19 mouse cellular contexts compared by ENCODE assay signal in genomic region chr1:92006666-92007065, GRCm38 (mm10).
A peak's percentile ranks its signal among the peaks of the same experiment; 100 is the strongest.
DNase-seq lines count a peak whose midpoint lies in the region; ATAC-seq and TF ChIP-seq lines count a peak whose summit lies in the region.
"Had no signal": no experiment of that assay in that cellular context is flagged by ENCODE, and none has a peak within 500 bp of the region (broad histone marks: within the 10 kb centered on the region; RNA-seq: fewer than 3 reads in every experiment).

No protein-coding gene starts in this region.

- no peak overlapping the region for H3K27ac ChIP-seq in kidney, postnatal 0 days
- H3K27ac ChIP-seq: embryonic facial prominence, embryonic 10.5 days; heart, embryonic 15.5 days; left cerebral cortex, adult 2 months; limb, embryonic 12.5 days; liver, embryonic 14.5 days; stomach, embryonic 15.5 days had no signal

- no peak overlapping the region for H3K9ac ChIP-seq in kidney, postnatal 0 days (ENCODE audit: low read depth, low read length)
- H3K9ac ChIP-seq: heart, embryonic 15.5 days; limb, embryonic 12.5 days; liver, embryonic 14.5 days; stomach, embryonic 15.5 days had no signal

- DNase-seq in kidney, postnatal 0 days (ENCODE audit: low spot score), result no peak
- DNase-seq in kidney, postnatal 25 days, result no peak
- peak; percentile 27 for DNase-seq in 416B (ENCODE audit: low read depth)
- peak; percentile 36 for DNase-seq in CD4-positive helper T cell, adult 2 months (ENCODE audit: low read depth, low spot score)
- no peak for DNase-seq in B cell, adult 2 months
- no peak for DNase-seq in adrenal gland, adult 2 months
- DNase-seq: cerebellum, postnatal 25 days; gastrocnemius, adult 2 months; right cerebral cortex, adult 18-20 months had no signal

- no peaks in the 10 kb centered on the region for H3K27me3 ChIP-seq in kidney, postnatal 0 days (ENCODE audit: insufficient read depth, low read length)
- H3K27me3 ChIP-seq: heart, embryonic 15.5 days; limb, embryonic 12.5 days; stomach, embryonic 15.5 days had no signal

- no peaks in the 10 kb centered on the region for H3K4me1 ChIP-seq in kidney, postnatal 0 days (replicated peaks; ENCODE audit: insufficient read depth, low read length)
- H3K4me1 ChIP-seq: embryonic facial prominence, embryonic 10.5 days had no signal

- H3K36me3 ChIP-seq in kidney, postnatal 0 days (ENCODE audit: insufficient read depth, low read length), result 0 out of 2 replicates have a peak, but pooled peaks cover under 1% of the 10 kb centered on the region
- H3K36me3 ChIP-seq: heart, embryonic 15.5 days; stomach, embryonic 15.5 days had no signal

- WGBS in kidney, postnatal 0 days, result 63% methylated on average over 1 of the region's 1 CpGs

- no peak for ATAC-seq in kidney, postnatal 0 days (replicated peaks; ENCODE audit: low FRiP score, low read depth)
- ATAC-seq in inflammation-experienced regulatory T-cells, adult 6 months, result peak; percentile 65
- ATAC-seq: forebrain, embryonic 16.5 days; lung, postnatal 0 days; midbrain, embryonic 16.5 days had no signal

- no peak overlapping the region for H3K4me3 ChIP-seq in kidney, postnatal 0 days (replicated peaks; ENCODE audit: low read depth, low read length)
- H3K4me3 ChIP-seq: embryonic facial prominence, embryonic 10.5 days; gastrocnemius, adult 2 months; heart, embryonic 15.5 days; left cerebral cortex, adult 2 months; limb, embryonic 12.5 days; stomach, embryonic 15.5 days had no signal

- H3K4me2 ChIP-seq in kidney, postnatal 0 days (ENCODE audit: low read length), result no peak overlapping the region
- H3K4me2 ChIP-seq: heart, embryonic 15.5 days; limb, embryonic 12.5 days; stomach, embryonic 15.5 days had no signal

- H3K9me3 ChIP-seq in kidney, postnatal 0 days (replicated peaks; ENCODE audit: low read length), result no peaks in the 10 kb centered on the region
- H3K9me3 ChIP-seq: embryonic facial prominence, embryonic 10.5 days; heart, embryonic 15.5 days; limb, embryonic 12.5 days; stomach, embryonic 15.5 days had no signal

- TF ChIP-seq CTCF in kidney, postnatal 0 days (IDR thresholded peaks at IDR 0.05; ENCODE audit: low read depth), result 0 out of 2 replicates have a peak, but pooled peaks have one; percentile 14

Comparison
In these comparisons a context has a peak if more than half of its experiments do, and no peak if none do; other contexts are left out.
1. DNase-seq: peak in 416B (single experiment) and CD4-positive helper T cell, adult 2 months (single experiment); none in kidney, postnatal 0 days (single experiment), kidney, postnatal 25 days (0 of 2), B cell, adult 2 months (0 of 2) and adrenal gland, adult 2 months (single experiment).